Mouse (Mus musculus): Measurements from ENCODE around the gene Edar.

- TF ChIP-seq CTCF (IDR thresholded peaks at IDR 0.05) (peak; percentile 80), EP300 (IDR thresholded peaks at IDR 0.05; ENCODE audit: insufficient read depth, low read depth, low read length) (no peak)
Measured at GRCm38 (mm10) chr10:58559098-58559497, 116.4 kb downstream of the Edar start.

All from heart, adult 2 months (tissue).